Mouse (Mus musculus): Measurements from ENCODE around the gene Ubxn11.

- TF ChIP-seq CTCF (IDR thresholded peaks at IDR 0.05; ENCODE audit: insufficient read depth, low read length) (no peak), POLR2A (IDR thresholded peaks at IDR 0.05; ENCODE audit: borderline replicate concordance, extremely low read depth, low read depth, low read length) (no peak)
Observed at GRCm38 (mm10) chr4:134158774-134159173, 56.4 kb downstream of the Ubxn11 start.
